ENCODE assay signal across 14 mouse cellular contexts in the genomic region with DNA sequence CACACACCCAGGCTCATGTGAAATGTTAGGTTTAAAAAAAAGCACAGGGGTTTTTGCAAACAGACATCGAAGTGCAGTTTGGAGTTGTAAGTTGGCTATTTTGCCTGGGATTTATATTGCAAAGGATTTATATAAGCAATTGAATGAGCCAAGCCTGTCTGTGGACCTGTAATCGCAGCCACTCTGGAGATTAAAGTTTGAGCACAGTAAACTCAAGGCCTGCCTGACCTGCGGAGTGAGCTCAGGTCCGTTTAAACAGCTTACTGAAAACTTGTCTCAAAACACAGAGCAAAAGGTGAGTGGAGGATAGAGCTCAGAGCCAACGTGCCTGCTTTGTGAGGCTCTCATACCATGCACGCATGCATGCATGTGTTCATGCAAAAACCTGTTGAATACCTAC. TPM values are rescaled to one million over a fixed set of nuclear protein-coding genes. Genes with fewer than 3 reads are reported as not detected.
DNase-seq lines count a peak whose midpoint lies in the region; ATAC-seq and TF ChIP-seq lines count a peak whose summit lies in the region.
"Had no signal": no experiment of that assay in that cellular context is flagged by ENCODE, and none has a peak within 500 bp of the region (broad histone marks: within the 10 kb centered on the region; RNA-seq: fewer than 3 reads in every experiment).

No protein-coding gene starts in this region.

- ATAC-seq in kidney, embryonic 16.5 days (ENCODE audit: low FRiP score, low TSS enrichment) = no peak
- peak; percentile 56; the same call in 1 of the 2 replicates for ATAC-seq in embryonic facial prominence, embryonic 12.5 days (ENCODE audit: insufficient number of reproducible peaks, insufficient read depth, low FRiP score, low TSS enrichment)
- ATAC-seq in limb, embryonic 13.5 days (ENCODE audit: low FRiP score, low read depth) = no peak
- ATAC-seq: liver, embryonic 12.5 days had no signal

- 55% methylated on average over 6 of the region's 6 CpGs for WGBS in kidney, embryonic 16.5 days
- WGBS in kidney, adult 2 months = 70% methylated on average over 6 of the region's 6 CpGs
- 55% methylated on average over 6 of the region's 6 CpGs for WGBS in embryonic facial prominence, embryonic 12.5 days
- 57% methylated on average over 6 of the region's 6 CpGs for WGBS in limb, embryonic 13.5 days
- 76% methylated on average over 6 of the region's 6 CpGs for WGBS in hindbrain, embryonic 10.5 days

- no peaks in the 10 kb centered on the region for H3K9me3 ChIP-seq in kidney, embryonic 16.5 days (ENCODE audit: low read length)
- no peaks in the 10 kb centered on the region for H3K9me3 ChIP-seq in embryonic facial prominence, embryonic 12.5 days
- H3K9me3 ChIP-seq in limb, embryonic 13.5 days = no peaks in the 10 kb centered on the region
- H3K9me3 ChIP-seq in hindbrain, embryonic 10.5 days = no peaks in the 10 kb centered on the region
- H3K9me3 ChIP-seq: liver, embryonic 12.5 days had no signal

- intact Hi-C loops in gastrocnemius, adult 2 months (cut with DNase I) = no loop called here
- intact Hi-C loops in gastrocnemius, postnatal 14 days (cut with DNase I; ENCODE audit: low total_unique reads) = no loop called here

- H3K36me3 ChIP-seq in kidney, embryonic 16.5 days (ENCODE audit: insufficient read depth, low read length) = no peaks in the 10 kb centered on the region
- no peaks in the 10 kb centered on the region for H3K36me3 ChIP-seq in kidney, adult 2 months (ENCODE audit: control insufficient read depth, insufficient read depth, low read length)
- H3K36me3 ChIP-seq in embryonic facial prominence, embryonic 12.5 days = no peaks in the 10 kb centered on the region
- H3K36me3 ChIP-seq in limb, embryonic 13.5 days = no peaks in the 10 kb centered on the region
- H3K36me3 ChIP-seq in hindbrain, embryonic 10.5 days = no peaks in the 10 kb centered on the region
- H3K36me3 ChIP-seq: liver, embryonic 12.5 days had no signal

- no peak for TF ChIP-seq CTCF in gastrocnemius, adult 2 months (IDR thresholded peaks at IDR 0.05)
- TF ChIP-seq CTCF in kidney, adult 2 months (conservative IDR thresholded peaks at IDR 0.05; ENCODE audit: insufficient read depth, insufficient read length, low read depth, low read length) = no peak

- peak overlapping the region; percentile 40; the same call in 1 of the 2 replicates for H3K9ac ChIP-seq in kidney, embryonic 16.5 days (replicated peaks; ENCODE audit: low read length)
- no peak overlapping the region for H3K9ac ChIP-seq in embryonic facial prominence, embryonic 12.5 days
- H3K9ac ChIP-seq in limb, embryonic 13.5 days = no peak overlapping the region
- H3K9ac ChIP-seq: liver, embryonic 12.5 days had no signal

- H3K4me2 ChIP-seq in kidney, embryonic 16.5 days (replicated peaks; ENCODE audit: low read depth, low read length) = no peak overlapping the region
- no peak overlapping the region for H3K4me2 ChIP-seq in embryonic facial prominence, embryonic 12.5 days (replicated peaks)
- H3K4me2 ChIP-seq in limb, embryonic 13.5 days (replicated peaks) = no peak overlapping the region
- H3K4me2 ChIP-seq: liver, embryonic 12.5 days had no signal

- peak overlapping the region; percentile 71 for H3K27ac ChIP-seq in gastrocnemius, adult 2 months
- H3K27ac ChIP-seq in kidney, embryonic 16.5 days (ENCODE audit: low read length) = peak overlapping the region; percentile 85
- no peak overlapping the region for H3K27ac ChIP-seq in kidney, adult 2 months (ENCODE audit: insufficient read depth, low read depth, low read length)
- H3K27ac ChIP-seq in embryonic facial prominence, embryonic 12.5 days = peak overlapping the region; percentile 66
- peak overlapping the region; percentile 61; the same call in 1 of the 2 replicates for H3K27ac ChIP-seq in limb, embryonic 13.5 days
- no peak overlapping the region for H3K27ac ChIP-seq in hindbrain, embryonic 10.5 days
- H3K27ac ChIP-seq: layer of hippocampus, adult 2 months; liver, embryonic 12.5 days had no signal

- TF ChIP-seq POLR2A in kidney, adult 2 months (IDR thresholded peaks at IDR 0.05; ENCODE audit: low read depth, low read length) = no peak

- no peaks in the 10 kb centered on the region for H3K27me3 ChIP-seq in kidney, embryonic 16.5 days (ENCODE audit: insufficient read depth, low read length)
- no peaks in the 10 kb centered on the region for H3K27me3 ChIP-seq in kidney, adult 2 months (replicated peaks; ENCODE audit: control insufficient read depth, insufficient read depth, low read length)
- H3K27me3 ChIP-seq in embryonic facial prominence, embryonic 12.5 days = no peaks in the 10 kb centered on the region
- no peaks in the 10 kb centered on the region for H3K27me3 ChIP-seq in limb, embryonic 13.5 days
- no peaks in the 10 kb centered on the region for H3K27me3 ChIP-seq in hindbrain, embryonic 10.5 days (ENCODE audit: insufficient read depth, poor library complexity, severe bottlenecking)
- H3K27me3 ChIP-seq: liver, embryonic 12.5 days had no signal

- no peak for DNase-seq in gastrocnemius, adult 2 months
- DNase-seq in gastrocnemius, postnatal 14 days = no peak
- DNase-seq in kidney, adult 2 months = no peak
- DNase-seq in hindbrain, embryonic 10.5 days (ENCODE audit: low spot score) = no peak
- no peak for DNase-seq in right cerebral cortex, postnatal 36 days (ENCODE audit: low spot score in 2 of 2)
- DNase-seq: adrenal gland, adult 2 months; cerebellum, postnatal 25 days; gastrocnemius, postnatal 36 days; thymus, adult 2 months had no signal

- peak overlapping the region; percentile 15; the same call in 1 of the 2 replicates for H3K4me3 ChIP-seq in gastrocnemius, adult 2 months
- no peak overlapping the region for H3K4me3 ChIP-seq in kidney, embryonic 16.5 days (ENCODE audit: low read length)
- H3K4me3 ChIP-seq in kidney, adult 2 months (ENCODE audit: insufficient read depth, low read depth, low read length) = no peak overlapping the region
- H3K4me3 ChIP-seq in embryonic facial prominence, embryonic 12.5 days = no peak overlapping the region
- no peak overlapping the region for H3K4me3 ChIP-seq in limb, embryonic 13.5 days
- H3K4me3 ChIP-seq in hindbrain, embryonic 10.5 days = no peak overlapping the region
- H3K4me3 ChIP-seq: layer of hippocampus, adult 2 months; liver, embryonic 12.5 days had no signal

- peaks cover 4% of the 10 kb centered on the region; the same call in 1 of the 2 replicates for H3K4me1 ChIP-seq in kidney, embryonic 16.5 days (ENCODE audit: insufficient read depth, low read length)
- H3K4me1 ChIP-seq in kidney, adult 2 months (ENCODE audit: control insufficient read depth, insufficient read depth, low read length) = no peaks in the 10 kb centered on the region
- peaks cover 7% of the 10 kb centered on the region; the same call in 1 of the 2 replicates for H3K4me1 ChIP-seq in embryonic facial prominence, embryonic 12.5 days
- H3K4me1 ChIP-seq in limb, embryonic 13.5 days = 0 out of 2 replicates have a peak, but pooled peaks cover 10% of the 10 kb centered on the region
- H3K4me1 ChIP-seq in hindbrain, embryonic 10.5 days (replicated peaks) = no peaks in the 10 kb centered on the region
- H3K4me1 ChIP-seq: liver, embryonic 12.5 days had no signal

RNA-seq across cellular contexts. Expression of a gene that starts 30.9 kb away (rescaled TPM):
- 100 to 1,000 TPM; 209 to 273 TPM for total RNA-seq in gastrocnemius, adult 2 months (2021)
- 100 to 1,000 TPM; 175 to 193 TPM for total RNA-seq in gastrocnemius, postnatal 14 days (2021)
- 9.5 and 9.9 TPM in 2 replicates for polyA plus RNA-seq in kidney, embryonic 16.5 days (2015; fragmentation: Nextera tagmentation; extraction: Ambion mirVana)
- polyA plus RNA-seq in kidney, adult 2 months (2012; rRNA removed) = 5.2 and 5.4 TPM in 2 replicates
- 8.5 and 8.6 TPM in 2 replicates for polyA plus RNA-seq in embryonic facial prominence, embryonic 12.5 days (2016; fragmentation: Nextera tagmentation; extraction: Ambion mirVana)
- 7.3 and 8.8 TPM in 2 replicates for polyA plus RNA-seq in limb, embryonic 13.5 days (2015; fragmentation: Nextera tagmentation; extraction: Ambion mirVana)
- 2.8 and 3.4 TPM in 2 replicates for polyA plus RNA-seq in hindbrain, embryonic 10.5 days (2016; fragmentation: Nextera tagmentation; extraction: Ambion mirVana)

Comparison
In these comparisons a context has a peak if more than half of its experiments do, and no peak if none do; other contexts are left out.
1. H3K27ac ChIP-seq: peak in gastrocnemius, adult 2 months (single experiment), kidney, embryonic 16.5 days (single experiment), embryonic facial prominence, embryonic 12.5 days (single experiment) and limb, embryonic 13.5 days (single experiment); none in kidney, adult 2 months (single experiment) and hindbrain, embryonic 10.5 days (single experiment).